10 mouse cellular contexts compared by ENCODE assay signal in genomic region chr10:128497134-128497737, GRCm38 (mm10). TPM values are rescaled to one million over a fixed set of nuclear protein-coding genes. Genes with fewer than 3 reads are reported as not detected.
DNase-seq lines count a peak whose midpoint lies in the region; ATAC-seq and TF ChIP-seq lines count a peak whose summit lies in the region.
"Had no signal": no experiment of that assay in that cellular context is flagged by ENCODE, and none has a peak within 500 bp of the region (broad histone marks: within the 10 kb centered on the region; RNA-seq: fewer than 3 reads in every experiment).

No protein-coding gene starts in this region.

- H3K9ac ChIP-seq in forebrain, postnatal 0 days: peak overlapping the region; percentile 53; the same call in 1 of the 2 replicates
- no peak overlapping the region for H3K9ac ChIP-seq in forebrain, embryonic 12.5 days
- 0 out of 2 replicates have a peak overlapping the region, but pooled peaks have one; percentile 4 for H3K9ac ChIP-seq in kidney, embryonic 14.5 days (ENCODE audit: low read depth, low read length)
- H3K9ac ChIP-seq in embryonic facial prominence, embryonic 12.5 days: no peak overlapping the region
- no peak overlapping the region for H3K9ac ChIP-seq in limb, embryonic 15.5 days

- no peak for ATAC-seq in forebrain, postnatal 0 days
- ATAC-seq in forebrain, embryonic 12.5 days (ENCODE audit: low FRiP score): no peak
- ATAC-seq in kidney, embryonic 14.5 days (ENCODE audit: low FRiP score, low TSS enrichment): no peak
- ATAC-seq in embryonic facial prominence, embryonic 12.5 days (ENCODE audit: insufficient number of reproducible peaks, insufficient read depth, low FRiP score, low TSS enrichment): no peak
- no peak for ATAC-seq in limb, embryonic 15.5 days (ENCODE audit: insufficient number of reproducible peaks, low FRiP score, low TSS enrichment, low read depth)
- ATAC-seq: intestine, embryonic 16.5 days had no signal

- peak overlapping the region; percentile 60; the same call in 1 of the 2 replicates for H3K4me2 ChIP-seq in forebrain, postnatal 0 days (ENCODE audit: low read depth)
- no peak overlapping the region for H3K4me2 ChIP-seq in forebrain, embryonic 12.5 days
- no peak overlapping the region for H3K4me2 ChIP-seq in kidney, embryonic 14.5 days (replicated peaks; ENCODE audit: low read depth, low read length)
- 0 out of 2 replicates have a peak overlapping the region, but pooled peaks have one; percentile 61 for H3K4me2 ChIP-seq in embryonic facial prominence, embryonic 12.5 days (replicated peaks)
- H3K4me2 ChIP-seq in limb, embryonic 15.5 days: 0 out of 2 replicates have a peak overlapping the region, but pooled peaks have one; percentile 5

- H3K27me3 ChIP-seq in forebrain, postnatal 0 days (ENCODE audit: insufficient read depth, low read length): no peaks in the 10 kb centered on the region
- H3K27me3 ChIP-seq in forebrain, embryonic 12.5 days: peaks cover 10% of the 10 kb centered on the region
- no peaks in the 10 kb centered on the region for H3K27me3 ChIP-seq in kidney, embryonic 14.5 days (ENCODE audit: control insufficient read depth, insufficient read depth, low read length)
- no peaks in the 10 kb centered on the region for H3K27me3 ChIP-seq in embryonic facial prominence, embryonic 12.5 days
- no peaks in the 10 kb centered on the region for H3K27me3 ChIP-seq in limb, embryonic 15.5 days

- no peaks in the 10 kb centered on the region for H3K9me3 ChIP-seq in forebrain, postnatal 0 days (ENCODE audit: low read length)
- no peaks in the 10 kb centered on the region for H3K9me3 ChIP-seq in forebrain, embryonic 12.5 days
- H3K9me3 ChIP-seq in kidney, embryonic 14.5 days (ENCODE audit: control insufficient read depth, low read length): no peaks in the 10 kb centered on the region
- no peaks in the 10 kb centered on the region for H3K9me3 ChIP-seq in embryonic facial prominence, embryonic 12.5 days
- no peaks in the 10 kb centered on the region for H3K9me3 ChIP-seq in limb, embryonic 15.5 days

- peaks cover 20% of the 10 kb centered on the region for H3K4me1 ChIP-seq in forebrain, postnatal 0 days (ENCODE audit: insufficient read depth)
- H3K4me1 ChIP-seq in forebrain, embryonic 12.5 days: peaks cover 36% of the 10 kb centered on the region
- peaks cover 18% of the 10 kb centered on the region for H3K4me1 ChIP-seq in kidney, embryonic 14.5 days (ENCODE audit: control insufficient read depth, insufficient read depth, low read length)
- peaks cover 15% of the 10 kb centered on the region for H3K4me1 ChIP-seq in embryonic facial prominence, embryonic 12.5 days
- H3K4me1 ChIP-seq in limb, embryonic 15.5 days: peaks cover 27% of the 10 kb centered on the region

- TF ChIP-seq CTCF in forebrain, postnatal 0 days (IDR thresholded peaks at IDR 0.05; ENCODE audit: low read depth): no peak
- no peak for TF ChIP-seq CTCF in layer of hippocampus, adult 2 months (conservative IDR thresholded peaks at IDR 0.05)

- DNase-seq in forebrain, postnatal 0 days: no peak
- no peak for DNase-seq in kidney, postnatal 36 days
- DNase-seq in right cerebral cortex, adult 2 months (ENCODE audit: low spot score in 2 of 2): no peak
- no peak for DNase-seq in layer of hippocampus, adult 2 months (ENCODE audit: low spot score in 2 of 2)

- H3K36me3 ChIP-seq in forebrain, postnatal 0 days (ENCODE audit: insufficient read depth): no peaks in the 10 kb centered on the region
- H3K36me3 ChIP-seq in forebrain, embryonic 12.5 days (replicated peaks): no peaks in the 10 kb centered on the region
- H3K36me3 ChIP-seq in kidney, embryonic 14.5 days (ENCODE audit: control insufficient read depth, insufficient read depth, low read length): no peaks in the 10 kb centered on the region; the same call in 1 of the 2 replicates
- H3K36me3 ChIP-seq in embryonic facial prominence, embryonic 12.5 days: no peaks in the 10 kb centered on the region
- H3K36me3 ChIP-seq in limb, embryonic 15.5 days: no peaks in the 10 kb centered on the region

- H3K4me3 ChIP-seq in forebrain, postnatal 0 days (ENCODE audit: low read depth, low read length): no peak overlapping the region
- no peak overlapping the region for H3K4me3 ChIP-seq in forebrain, embryonic 12.5 days (replicated peaks)
- H3K4me3 ChIP-seq in kidney, embryonic 14.5 days (ENCODE audit: low read length): no peak overlapping the region
- no peak overlapping the region for H3K4me3 ChIP-seq in embryonic facial prominence, embryonic 12.5 days
- H3K4me3 ChIP-seq in limb, embryonic 15.5 days: no peak overlapping the region
- H3K4me3 ChIP-seq in layer of hippocampus, adult 2 months: no peak overlapping the region

- H3K27ac ChIP-seq in forebrain, postnatal 0 days (ENCODE audit: low read depth, low read length): no peak overlapping the region
- no peak overlapping the region for H3K27ac ChIP-seq in forebrain, embryonic 12.5 days
- H3K27ac ChIP-seq in kidney, embryonic 14.5 days (ENCODE audit: low read depth, low read length): no peak overlapping the region
- no peak overlapping the region for H3K27ac ChIP-seq in embryonic facial prominence, embryonic 12.5 days
- no peak overlapping the region for H3K27ac ChIP-seq in limb, embryonic 15.5 days
- no peak overlapping the region for H3K27ac ChIP-seq in layer of hippocampus, adult 2 months
- H3K27ac ChIP-seq: stomach, postnatal 0 days had no signal

- WGBS in forebrain, postnatal 0 days: 42% methylated on average over 6 of the region's 6 CpGs
- WGBS in forebrain, embryonic 12.5 days: 48% methylated on average over 6 of the region's 6 CpGs
- 38% methylated on average over 6 of the region's 6 CpGs for WGBS in kidney, embryonic 14.5 days
- WGBS in embryonic facial prominence, embryonic 12.5 days: 40% methylated on average over 6 of the region's 6 CpGs
- WGBS in limb, embryonic 15.5 days: 46% methylated on average over 6 of the region's 6 CpGs

RNA-seq across cellular contexts. Expression of gene Myl6b, which starts 1.2 kb away (rescaled TPM):
- total RNA-seq in forebrain, postnatal 0 days (2014; rRNA removed): 23.7 and 31.4 TPM in 2 replicates
- 4.5 and 4.8 TPM in 2 replicates for polyA plus RNA-seq in forebrain, postnatal 0 days (2015; fragmentation: Nextera tagmentation; extraction: Ambion mirVana)
- polyA plus RNA-seq in forebrain, embryonic 12.5 days (2016; fragmentation: Nextera tagmentation; extraction: Ambion mirVana): 2.4 and 2.7 TPM in 2 replicates
- 3.2 and 3.5 TPM in 2 replicates for polyA plus RNA-seq in kidney, embryonic 14.5 days (2014; fragmentation: Nextera tagmentation; extraction: Ambion mirVana)
- polyA plus RNA-seq in embryonic facial prominence, embryonic 12.5 days (2016; fragmentation: Nextera tagmentation; extraction: Ambion mirVana): 3.2 and 3.9 TPM in 2 replicates
- 4.7 and 7.4 TPM in 2 replicates for polyA plus RNA-seq in limb, embryonic 15.5 days (2015; fragmentation: Nextera tagmentation; extraction: Ambion mirVana)
- total RNA-seq in layer of hippocampus, adult 2 months (2021): 10 to 100 TPM; 18.5 to 21.1 TPM

RNA-seq across cellular contexts. Expression of gene Myl6, which starts 3.3 kb away (rescaled TPM):
- 694 and 855 TPM in 2 replicates for total RNA-seq in forebrain, postnatal 0 days (2014; rRNA removed)
- 844 and 972 TPM in 2 replicates for polyA plus RNA-seq in forebrain, postnatal 0 days (2015; fragmentation: Nextera tagmentation; extraction: Ambion mirVana)
- polyA plus RNA-seq in forebrain, embryonic 12.5 days (2016; fragmentation: Nextera tagmentation; extraction: Ambion mirVana): 660 and 684 TPM in 2 replicates
- polyA plus RNA-seq in kidney, embryonic 14.5 days (2014; fragmentation: Nextera tagmentation; extraction: Ambion mirVana): 921 and 980 TPM in 2 replicates
- polyA plus RNA-seq in embryonic facial prominence, embryonic 12.5 days (2016; fragmentation: Nextera tagmentation; extraction: Ambion mirVana): 877 and 907 TPM in 2 replicates
- polyA plus RNA-seq in limb, embryonic 15.5 days (2015; fragmentation: Nextera tagmentation; extraction: Ambion mirVana): 1,269 and 1,341 TPM in 2 replicates
- total RNA-seq in layer of hippocampus, adult 2 months (2021): 100 to 1,000 TPM; 519 to 544 TPM

RNA-seq across cellular contexts. Expression of gene Esyt1, which starts 28.4 kb away (rescaled TPM):
- total RNA-seq in forebrain, postnatal 0 days (2014; rRNA removed): 9.9 and 14.8 TPM in 2 replicates
- polyA plus RNA-seq in forebrain, postnatal 0 days (2015; fragmentation: Nextera tagmentation; extraction: Ambion mirVana): 4.4 and 5.3 TPM in 2 replicates
- polyA plus RNA-seq in forebrain, embryonic 12.5 days (2016; fragmentation: Nextera tagmentation; extraction: Ambion mirVana): 11.2 and 13.8 TPM in 2 replicates
- 9.9 and 16.1 TPM in 2 replicates for polyA plus RNA-seq in kidney, embryonic 14.5 days (2014; fragmentation: Nextera tagmentation; extraction: Ambion mirVana)
- 29.2 and 30.7 TPM in 2 replicates for polyA plus RNA-seq in embryonic facial prominence, embryonic 12.5 days (2016; fragmentation: Nextera tagmentation; extraction: Ambion mirVana)
- 42.8 and 44.9 TPM in 2 replicates for polyA plus RNA-seq in limb, embryonic 15.5 days (2015; fragmentation: Nextera tagmentation; extraction: Ambion mirVana)
- 1 to 10 TPM; 5.5 TPM for total RNA-seq in layer of hippocampus, adult 2 months (2021)

RNA-seq across cellular contexts. Expression of gene Smarcc2, which starts 38.2 kb away (rescaled TPM):
- 197 and 223 TPM in 2 replicates for total RNA-seq in forebrain, postnatal 0 days (2014; rRNA removed)
- polyA plus RNA-seq in forebrain, postnatal 0 days (2015; fragmentation: Nextera tagmentation; extraction: Ambion mirVana): 117 and 134 TPM in 2 replicates
- 189 and 210 TPM in 2 replicates for polyA plus RNA-seq in forebrain, embryonic 12.5 days (2016; fragmentation: Nextera tagmentation; extraction: Ambion mirVana)
- 64.8 and 96.7 TPM in 2 replicates for polyA plus RNA-seq in kidney, embryonic 14.5 days (2014; fragmentation: Nextera tagmentation; extraction: Ambion mirVana)
- polyA plus RNA-seq in embryonic facial prominence, embryonic 12.5 days (2016; fragmentation: Nextera tagmentation; extraction: Ambion mirVana): 121 and 125 TPM in 2 replicates
- 80.7 and 84.4 TPM in 2 replicates for polyA plus RNA-seq in limb, embryonic 15.5 days (2015; fragmentation: Nextera tagmentation; extraction: Ambion mirVana)
- total RNA-seq in layer of hippocampus, adult 2 months (2021): 100 to 1,000 TPM; 246 to 255 TPM

RNA-seq across cellular contexts. Expression of gene Zc3h10, which starts 50.3 kb away (rescaled TPM):
- total RNA-seq in forebrain, postnatal 0 days (2014; rRNA removed): 15.0 and 20.6 TPM in 2 replicates
- polyA plus RNA-seq in forebrain, postnatal 0 days (2015; fragmentation: Nextera tagmentation; extraction: Ambion mirVana): 12.7 and 12.8 TPM in 2 replicates
- polyA plus RNA-seq in forebrain, embryonic 12.5 days (2016; fragmentation: Nextera tagmentation; extraction: Ambion mirVana): 19.9 and 20.5 TPM in 2 replicates
- polyA plus RNA-seq in kidney, embryonic 14.5 days (2014; fragmentation: Nextera tagmentation; extraction: Ambion mirVana): 11.3 and 13.5 TPM in 2 replicates
- polyA plus RNA-seq in embryonic facial prominence, embryonic 12.5 days (2016; fragmentation: Nextera tagmentation; extraction: Ambion mirVana): 18.8 and 19.4 TPM in 2 replicates
- polyA plus RNA-seq in limb, embryonic 15.5 days (2015; fragmentation: Nextera tagmentation; extraction: Ambion mirVana): 13.2 and 15.4 TPM in 2 replicates
- total RNA-seq in layer of hippocampus, adult 2 months (2021): 10 to 100 TPM; 12.2 to 14.3 TPM

Comparison
In these comparisons a context has a peak if more than half of its experiments do, and no peak if none do; other contexts are left out.
1. H3K4me2 ChIP-seq: peak in forebrain, postnatal 0 days (single experiment), embryonic facial prominence, embryonic 12.5 days (single experiment) and limb, embryonic 15.5 days (single experiment); none in forebrain, embryonic 12.5 days (single experiment) and kidney, embryonic 14.5 days (single experiment).
2. H3K9ac ChIP-seq: peak in forebrain, postnatal 0 days (single experiment) and kidney, embryonic 14.5 days (single experiment); none in forebrain, embryonic 12.5 days (single experiment), embryonic facial prominence, embryonic 12.5 days (single experiment) and limb, embryonic 15.5 days (single experiment).